Mouse (Mus musculus) stomach, postnatal 0 days (tissue): ENCODE data around the gene St5.

Experiments
- CTCF ChIP-seq: IDR thresholded peaks from 2 replicates; pipeline ENCODE4 v1.5.1; 2016; ENCODE audit warnings: antibody characterized with exemption, low read depth, mild to moderate bottlenecking, moderate library complexity
- EP300 ChIP-seq: optimal IDR thresholded peaks from 2 replicates; pipeline ENCODE3; 2016; ENCODE audit warnings: antibody characterized with exemption

- TF ChIP-seq CTCF (no peak), EP300 (no peak)
Observed at GRCm38 (mm10) chr7:109751427-109752007, 48.1 kb upstream of the St5 start.
